Mouse (Mus musculus): ENCODE results near the gene Sirt2.

Sirt2 gene

DNA sequence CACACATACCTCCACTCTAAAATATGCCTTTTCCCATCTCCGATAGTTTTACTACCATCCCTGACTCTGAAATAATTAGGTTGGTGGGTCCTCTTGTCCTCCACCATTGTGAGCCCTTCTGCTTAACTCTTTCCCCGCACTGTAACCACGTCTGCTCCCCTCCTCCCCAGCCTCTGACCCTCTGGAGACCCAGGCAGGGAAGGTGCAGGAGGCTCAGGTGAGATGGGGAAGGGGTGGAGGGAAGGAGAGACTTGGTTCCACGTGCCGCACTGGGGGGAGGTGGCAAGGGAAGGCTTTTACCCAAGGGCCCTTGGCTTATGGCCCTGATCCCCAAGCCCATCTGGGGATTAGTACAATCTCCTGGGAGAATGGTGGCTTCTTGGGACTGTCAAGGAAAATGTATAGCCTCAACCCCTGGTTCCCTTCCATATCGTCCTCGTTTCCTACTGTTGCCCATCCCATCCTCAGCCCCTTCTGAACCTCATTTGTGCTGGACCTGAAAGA, 979 bp downstream of the Sirt2 start, which contains the start of gene Nfkbib:
Gene Nfkbib (minus strand): TSS at position 51 of the 504 bp plus-strand sequence.
- peak in 1 of 2 experiments; percentile 26 for DNase-seq

DNA sequence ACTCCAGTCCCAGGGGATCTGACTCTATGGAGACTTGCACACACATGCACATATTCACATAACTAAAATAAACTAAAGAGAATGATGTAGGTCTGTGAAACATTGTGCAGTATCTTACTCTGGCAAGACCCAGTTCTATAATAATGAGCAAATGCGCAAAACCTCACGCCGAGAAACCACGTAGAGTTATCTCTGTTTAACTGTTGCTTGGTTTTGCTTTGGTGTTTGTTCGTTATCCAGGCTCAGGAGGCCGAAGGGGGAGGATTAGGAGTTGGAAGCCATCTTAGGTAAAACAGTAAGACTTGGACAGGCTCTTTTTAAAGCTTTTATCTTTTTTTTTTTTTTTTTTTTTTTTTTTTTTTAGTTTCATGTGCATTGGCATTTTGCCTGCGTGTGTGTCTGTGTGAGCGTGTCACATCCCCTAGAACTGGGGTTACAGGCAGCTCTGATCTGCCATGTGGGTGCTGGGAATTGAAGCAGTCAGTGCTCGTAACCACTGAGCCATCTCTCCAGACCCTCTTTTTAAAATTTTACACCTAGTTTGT, 3.0 kb downstream of the Sirt2 start:
- no peak for DNase-seq

DNA sequence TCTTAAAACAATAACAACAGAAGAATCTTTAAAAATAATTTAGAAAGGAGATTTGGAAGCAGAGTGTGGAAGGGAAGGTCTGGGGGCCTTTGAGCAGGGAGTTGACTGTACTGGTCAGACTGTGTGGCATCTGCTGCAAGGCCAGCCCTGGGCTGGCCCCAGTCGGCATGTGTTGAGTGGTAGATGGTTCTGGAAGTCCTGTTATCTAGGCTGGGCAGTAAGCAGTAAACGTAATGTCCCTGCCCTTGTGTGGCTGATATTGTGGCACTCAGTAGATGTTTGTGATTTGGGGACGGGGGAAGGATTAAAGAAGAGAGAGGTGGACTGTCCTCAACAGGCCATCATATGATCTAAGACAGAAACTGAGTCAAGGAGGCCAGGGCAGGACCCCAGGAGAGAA, 3.8 kb downstream of the Sirt2 start:
- no peak for DNase-seq

DNA sequence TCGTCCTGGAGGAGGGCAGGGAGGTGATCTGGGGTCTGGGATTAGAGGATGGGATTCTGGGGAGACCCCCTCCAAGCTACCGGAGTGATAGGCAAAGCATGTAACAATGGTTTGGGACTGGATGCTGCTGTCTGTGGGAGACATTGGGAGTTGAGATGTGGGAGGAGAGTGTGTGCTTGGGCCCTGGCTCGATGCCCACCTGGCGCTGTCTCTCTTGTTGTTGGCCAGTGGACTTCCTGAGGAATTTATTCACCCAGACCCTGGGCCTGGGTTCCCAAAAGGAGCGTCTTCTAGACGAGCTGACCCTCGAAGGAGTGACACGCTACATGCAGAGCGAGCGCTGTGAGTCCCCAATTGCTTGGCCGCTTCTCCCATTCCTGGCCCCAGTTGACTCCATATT, 5.3 kb downstream of the Sirt2 start:
- peak in 1 of 2 experiments; percentile 54 for DNase-seq

DNA sequence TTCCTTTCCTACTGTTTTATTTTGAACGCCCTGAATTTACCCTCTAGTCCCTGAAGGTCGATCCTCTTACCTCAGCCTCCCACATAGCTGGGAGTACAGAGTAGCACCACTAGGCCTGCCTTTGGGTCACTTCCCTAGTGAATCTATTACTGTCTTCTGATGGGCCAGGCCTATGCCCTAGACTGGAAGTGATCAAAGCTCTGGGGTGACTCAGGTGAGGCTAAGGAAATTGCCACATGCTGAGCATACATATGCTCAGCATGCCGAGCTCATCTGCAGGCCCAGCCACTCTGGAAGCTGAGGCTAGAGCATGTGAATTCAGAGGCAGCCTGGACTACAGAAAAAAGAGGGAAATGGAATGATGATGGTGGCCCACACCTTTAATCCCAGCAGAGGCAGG, 6.6 kb downstream of the Sirt2 start:
- DNase-seq: no peak

DNA sequence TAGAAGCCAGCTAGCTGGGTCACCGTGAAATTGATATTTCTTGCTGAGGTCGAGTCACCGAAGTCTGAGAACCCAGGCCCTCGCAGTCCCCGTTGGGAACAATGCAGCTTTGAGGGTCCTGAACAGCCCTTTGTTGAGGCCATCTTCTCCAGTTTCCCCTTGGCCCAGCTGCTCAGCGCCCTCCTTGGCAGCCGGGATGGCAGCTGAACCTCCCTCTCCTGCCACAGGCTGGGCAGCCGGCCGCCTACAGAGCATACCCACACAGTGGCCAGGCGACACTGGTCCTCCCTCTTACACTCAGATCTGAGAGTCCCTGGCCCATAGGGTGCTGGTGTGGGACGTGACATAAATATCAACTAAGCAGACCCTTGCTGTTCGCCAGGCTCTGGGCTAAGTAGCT, 7.6 kb downstream of the Sirt2 start:
- DNase-seq: peak; percentile 26 to 28

DNA sequence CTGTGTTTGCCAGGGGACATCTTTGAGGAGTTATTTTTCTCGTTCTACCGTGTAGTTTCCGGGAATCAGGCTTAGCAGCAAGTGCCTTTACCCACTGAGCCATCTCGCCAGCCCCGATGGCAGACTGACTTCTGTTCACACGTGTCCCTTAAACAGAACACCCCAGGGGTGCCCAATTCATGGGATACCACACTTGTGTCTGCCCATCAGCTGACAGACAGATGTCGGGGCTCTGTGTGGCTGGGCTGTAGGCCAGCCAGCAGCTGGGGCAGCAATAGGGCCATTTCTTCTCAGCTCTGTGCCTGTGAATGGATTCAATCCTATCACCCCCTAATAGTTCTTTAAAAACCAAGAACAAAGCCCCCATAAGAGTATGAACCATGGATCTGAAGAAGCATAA, 8.6 kb downstream of the Sirt2 start:
- no peak for DNase-seq

DNA sequence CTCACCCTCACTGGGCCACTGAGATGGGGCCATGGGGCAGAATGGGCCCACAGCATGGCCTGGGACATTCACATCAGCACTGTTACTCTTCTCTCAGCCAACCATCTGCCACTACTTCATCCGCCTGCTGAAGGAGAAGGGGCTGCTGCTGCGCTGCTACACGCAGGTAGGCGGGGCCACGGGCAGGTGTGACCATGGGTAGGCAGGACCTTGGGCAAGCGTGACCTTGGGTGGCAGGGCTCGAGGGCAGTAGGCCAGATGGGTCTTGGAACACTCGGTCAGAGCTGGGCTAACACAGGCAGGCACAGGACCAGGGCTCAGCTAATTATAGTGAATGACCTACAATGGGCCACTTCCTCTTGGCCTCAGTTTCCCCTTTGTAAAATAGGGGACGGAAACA, 12.3 kb downstream of the Sirt2 start:
- peak in 1 of 2 experiments; percentile 28 for DNase-seq

DNA sequence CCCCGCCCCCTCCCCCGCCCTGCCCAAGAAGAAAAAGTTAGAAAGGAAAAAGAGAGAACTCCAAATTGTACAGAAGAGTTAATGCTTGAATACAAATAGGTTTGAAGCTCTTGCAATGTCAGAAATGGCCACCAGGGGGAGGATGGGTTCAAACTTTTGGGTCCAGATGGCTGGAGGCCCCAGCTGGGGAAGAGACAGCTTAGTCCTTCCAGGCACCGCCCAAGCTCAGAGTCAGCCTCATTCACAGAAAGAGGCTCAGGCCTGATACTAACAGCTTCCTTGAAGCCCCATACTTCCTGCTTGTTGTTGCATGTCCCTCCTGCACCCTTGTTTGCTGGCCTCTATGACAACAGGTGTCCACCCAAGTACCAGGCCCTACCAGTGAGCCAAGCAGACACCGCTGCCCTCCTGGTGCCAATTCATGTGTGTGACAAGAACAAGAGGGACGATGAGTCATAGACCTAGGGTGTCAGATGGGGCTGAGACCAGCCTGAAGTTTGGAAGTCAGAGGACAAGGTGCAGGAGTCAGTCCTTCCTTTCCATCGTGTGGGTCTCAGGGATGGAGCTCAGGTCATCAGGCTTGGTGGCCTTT, 13.6 kb downstream of the Sirt2 start:
- peak; percentile 95 to 97 for DNase-seq

DNA sequence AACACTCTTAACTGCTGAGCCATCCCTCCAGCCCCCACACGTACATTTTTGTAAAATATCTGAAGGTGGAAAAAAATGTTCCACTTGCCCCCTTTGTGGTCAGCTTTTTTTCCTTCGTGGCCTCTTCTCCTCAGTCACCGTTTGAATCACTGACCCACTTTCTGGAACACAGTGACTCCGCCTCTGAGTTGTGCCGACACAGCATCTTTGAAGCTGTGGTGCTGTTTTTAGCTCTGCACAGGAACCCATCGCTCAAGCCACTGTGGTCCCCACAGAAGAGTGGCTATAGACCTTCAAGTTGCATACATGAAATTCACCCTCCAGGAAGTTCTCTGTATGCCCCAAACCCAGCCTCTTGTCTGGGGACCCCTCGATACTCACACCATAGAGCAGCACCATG, 14.3 kb downstream of the Sirt2 start:
- no peak for DNase-seq

DNA sequence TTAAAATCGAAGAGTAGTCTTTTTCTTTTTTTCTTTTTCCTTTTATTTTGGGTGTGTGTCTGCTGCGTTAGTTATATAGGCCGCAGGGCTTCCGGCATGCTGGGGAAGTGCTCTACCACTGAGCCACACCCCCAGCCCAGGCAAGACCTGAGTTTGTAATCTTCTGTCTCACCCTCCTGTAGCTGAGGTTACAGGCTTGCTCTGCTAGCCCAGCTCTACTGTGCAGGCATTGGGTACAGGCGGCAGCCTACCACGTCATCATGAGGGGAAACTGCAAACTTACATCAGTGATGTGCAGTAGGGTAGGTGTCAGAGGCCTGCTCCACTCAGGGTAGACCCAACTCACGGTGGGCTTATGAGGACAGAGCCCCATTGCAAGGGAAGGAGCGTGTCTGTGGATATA, 14.7 kb downstream of the Sirt2 start:
- DNase-seq: no peak

DNA sequence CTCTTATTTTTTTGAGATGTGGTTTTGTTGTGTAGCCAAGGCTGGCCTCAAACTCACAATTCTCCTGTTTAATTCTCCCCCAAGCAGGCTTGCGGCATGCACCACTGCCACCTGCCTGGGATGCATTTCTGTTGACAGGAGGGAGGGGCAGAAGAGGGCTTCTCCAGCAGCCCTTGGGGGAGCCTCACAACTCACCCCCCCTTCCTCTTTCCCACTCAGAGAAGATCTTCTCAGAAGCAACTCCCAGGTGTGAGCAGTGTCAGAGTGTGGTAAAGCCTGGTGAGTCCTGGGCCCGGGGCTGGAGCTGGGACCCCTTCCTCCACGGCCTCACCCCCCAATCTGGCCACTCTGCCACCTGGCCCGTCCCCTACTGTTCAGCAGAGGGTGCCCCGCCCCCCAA, 18.6 kb downstream of the Sirt2 start:
- DNase-seq: no peak

DNA sequence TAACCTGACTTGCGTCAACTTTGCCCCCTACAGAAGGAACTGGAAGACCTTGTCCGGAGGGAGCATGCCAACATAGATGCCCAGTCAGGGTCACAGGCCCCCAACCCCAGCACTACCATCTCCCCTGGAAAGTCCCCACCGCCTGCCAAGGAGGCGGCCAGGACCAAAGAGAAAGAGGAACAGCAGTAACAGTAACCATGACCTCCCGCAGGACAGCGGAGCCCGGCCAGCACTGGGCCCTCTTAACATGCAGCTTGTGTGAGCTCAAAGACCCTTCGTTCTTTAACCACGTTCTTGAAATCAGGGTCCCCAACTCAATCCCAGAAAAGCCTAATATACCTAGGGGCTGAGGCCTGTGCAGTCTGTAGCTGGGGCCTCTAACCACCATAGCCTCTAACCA, 21.3 kb downstream of the Sirt2 start:
- DNase-seq: no peak

DNA sequence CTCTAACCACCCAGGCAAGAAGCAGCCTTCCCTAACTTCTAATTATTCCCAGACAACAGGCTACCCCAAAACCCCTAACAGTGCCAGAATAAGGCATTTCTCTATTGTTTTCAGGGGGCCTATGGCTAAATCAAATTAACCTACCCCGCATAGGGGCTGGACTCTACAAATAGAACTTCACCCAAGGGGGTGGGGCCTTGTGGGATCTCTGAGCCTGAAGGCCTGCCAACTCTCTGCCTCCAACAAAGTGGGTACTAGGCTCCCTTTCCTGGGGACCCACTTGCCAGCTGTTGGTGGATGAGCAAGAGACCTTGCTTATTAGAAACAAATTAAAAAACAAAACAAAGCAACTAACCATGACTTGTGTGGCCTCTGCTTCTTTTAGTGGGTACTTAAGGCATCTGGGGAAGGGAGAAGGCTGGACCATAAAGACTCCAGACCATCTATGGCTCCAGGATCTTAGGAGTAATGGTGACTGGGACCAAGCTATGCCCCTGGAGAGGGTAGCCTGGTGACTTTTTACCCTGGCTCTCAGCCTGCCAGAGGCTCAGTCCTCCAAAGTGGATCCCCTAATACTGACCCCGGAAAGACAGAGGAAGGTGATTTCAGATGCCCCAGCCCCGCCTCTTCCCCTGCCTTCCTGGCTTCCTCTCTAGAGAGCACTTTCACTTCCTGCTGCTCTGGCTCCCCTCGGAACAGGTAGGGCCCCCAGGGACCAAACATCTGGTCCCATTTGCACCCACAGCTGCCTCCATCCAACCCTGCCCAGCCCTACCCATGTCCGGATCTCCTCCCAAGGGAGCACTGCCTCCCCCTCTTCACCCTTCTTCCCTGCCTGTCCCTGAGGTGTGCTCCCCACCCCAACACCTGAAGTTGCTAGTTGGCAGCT, 22.0 kb downstream of the Sirt2 start, which contains the start of gene Rinl:
Gene Rinl (plus strand): TSS at position 663 of the 889 bp plus-strand sequence.
- DNase-seq: no peak

DNA sequence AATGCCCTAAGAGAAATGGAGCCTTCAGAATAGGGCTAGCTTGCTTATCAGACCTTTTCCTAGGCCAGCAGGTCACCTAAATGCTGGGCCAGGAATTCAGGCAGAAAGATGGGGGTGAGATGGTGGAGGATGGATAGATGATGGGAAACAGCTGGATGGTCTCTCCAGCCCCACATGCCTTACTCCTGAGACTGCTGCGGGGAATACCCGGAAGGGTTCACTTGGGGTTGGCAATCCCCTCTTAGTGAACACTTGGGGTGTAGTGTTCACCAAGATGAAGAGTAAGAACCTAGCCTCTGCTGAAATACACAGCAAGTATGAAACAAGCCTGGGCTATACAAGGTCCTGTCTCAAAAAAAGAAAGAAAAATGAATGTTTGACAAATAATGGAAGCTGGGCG, 22.7 kb downstream of the Sirt2 start:
- no peak for DNase-seq

DNA sequence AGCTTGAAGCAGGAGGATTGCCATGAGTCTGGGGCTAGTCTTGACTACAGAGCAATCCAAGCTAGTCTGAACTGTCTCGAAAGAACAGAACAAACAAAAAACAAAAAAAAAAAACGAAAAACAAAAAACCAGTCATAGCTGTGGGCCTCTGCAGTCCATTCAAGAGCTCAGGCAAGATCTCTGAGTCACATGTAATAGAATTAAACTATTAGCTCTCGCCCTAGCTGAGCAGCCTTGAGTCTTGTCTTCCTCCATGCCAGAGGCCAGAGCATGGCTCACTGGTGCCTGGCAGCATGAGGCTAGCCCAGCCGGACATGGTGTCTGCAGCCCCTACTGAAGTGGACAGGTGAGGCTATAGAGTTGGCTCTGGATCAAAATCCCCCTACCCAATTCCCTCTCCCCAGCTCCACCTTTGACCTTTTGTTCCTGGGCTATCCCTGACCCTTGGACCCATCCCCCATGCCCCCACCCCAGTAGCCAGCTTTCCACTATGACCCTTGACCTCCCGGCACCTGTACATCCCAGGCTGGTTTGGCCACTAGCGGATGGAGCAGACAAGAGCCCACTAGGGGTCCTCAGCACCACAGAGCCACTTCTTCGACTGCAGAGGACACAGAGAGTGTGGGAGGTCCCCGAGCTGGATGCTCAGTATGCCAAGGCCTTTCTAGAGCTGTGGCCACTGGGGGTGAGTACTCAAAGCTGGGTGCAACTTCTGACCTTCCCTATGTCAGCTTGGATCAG, 23.7 kb downstream of the Sirt2 start:
- no peak for DNase-seq

DNA sequence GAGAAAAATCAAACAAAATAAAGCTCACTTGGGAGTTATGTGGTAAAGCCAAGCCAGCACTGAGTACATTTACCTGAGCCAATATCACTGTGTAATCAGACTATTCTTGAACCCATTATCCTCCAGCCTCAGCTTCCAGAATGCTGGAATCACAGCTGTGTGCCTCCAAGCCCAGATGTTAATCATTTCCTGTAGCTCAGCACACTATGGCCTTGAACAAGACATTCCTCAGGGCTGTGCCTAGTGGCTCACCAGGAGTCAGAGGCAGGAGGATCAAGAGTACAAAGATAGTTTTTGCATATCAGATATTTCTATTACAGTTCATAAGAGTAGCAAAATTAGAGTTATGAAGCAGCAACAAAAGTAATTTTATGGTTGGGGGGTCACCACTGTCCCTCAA, 25.2 kb downstream of the Sirt2 start:
- DNase-seq: no peak

DNA sequence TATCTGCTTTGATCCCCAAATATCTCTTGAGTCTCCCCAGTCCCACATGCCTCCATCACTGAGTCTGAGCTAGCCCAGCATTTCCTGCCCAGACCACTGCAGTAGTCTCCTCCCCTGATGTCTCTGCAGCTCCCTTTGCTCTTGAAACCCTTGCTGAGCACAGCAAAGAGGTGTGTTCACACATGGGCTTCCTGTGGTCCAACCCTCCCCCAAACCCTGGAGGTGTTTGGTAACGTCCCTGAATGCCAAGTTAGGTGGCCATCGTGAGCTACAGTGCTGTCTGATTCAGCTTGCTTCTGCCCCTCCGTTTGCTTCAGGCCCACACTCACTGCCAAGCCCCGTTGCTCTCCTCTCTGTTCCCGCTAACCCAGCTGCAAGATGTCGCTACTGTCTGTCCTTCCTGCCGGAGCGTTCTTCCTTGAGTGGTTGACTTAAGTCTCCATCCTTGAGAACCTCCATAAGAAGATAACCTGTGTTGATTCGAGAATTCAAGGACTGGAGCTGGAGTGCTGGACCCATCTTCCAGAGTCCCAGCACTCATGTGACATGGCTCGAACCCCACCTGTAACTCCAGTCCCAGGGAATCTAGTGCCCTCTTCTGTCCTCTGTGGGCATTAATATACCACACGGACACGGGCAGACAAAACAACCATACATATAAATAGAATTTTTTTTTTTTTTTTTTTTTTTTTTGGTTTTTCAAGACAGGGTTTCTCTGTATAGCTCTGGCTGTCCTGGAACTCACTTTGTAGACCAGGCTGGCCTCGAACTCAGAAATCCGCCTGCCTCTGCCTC, 26.1 kb downstream of the Sirt2 start:
- no peak for DNase-seq

DNA sequence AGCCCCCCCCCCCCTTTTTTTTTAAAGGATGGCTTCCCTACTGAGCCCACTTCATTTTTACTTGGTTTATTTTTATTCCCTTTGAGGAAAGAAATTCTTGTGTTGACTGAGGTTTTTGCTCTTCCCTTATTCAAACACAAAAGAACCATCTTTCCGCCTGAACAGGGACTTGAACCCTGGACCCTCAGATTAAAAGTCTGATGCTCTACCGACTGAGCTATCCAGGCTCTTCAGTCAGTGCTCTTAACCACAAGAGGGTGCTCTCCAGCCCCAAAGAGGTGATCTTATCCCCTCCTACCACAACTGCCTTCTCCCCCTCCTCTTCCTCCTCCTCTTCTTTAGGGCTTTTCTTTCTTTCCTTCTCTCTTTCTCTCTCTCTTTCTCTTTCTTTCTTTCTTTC, 27.3 kb downstream of the Sirt2 start:
- DNase-seq: peak in 1 of 2 experiments; percentile 41

DNA sequence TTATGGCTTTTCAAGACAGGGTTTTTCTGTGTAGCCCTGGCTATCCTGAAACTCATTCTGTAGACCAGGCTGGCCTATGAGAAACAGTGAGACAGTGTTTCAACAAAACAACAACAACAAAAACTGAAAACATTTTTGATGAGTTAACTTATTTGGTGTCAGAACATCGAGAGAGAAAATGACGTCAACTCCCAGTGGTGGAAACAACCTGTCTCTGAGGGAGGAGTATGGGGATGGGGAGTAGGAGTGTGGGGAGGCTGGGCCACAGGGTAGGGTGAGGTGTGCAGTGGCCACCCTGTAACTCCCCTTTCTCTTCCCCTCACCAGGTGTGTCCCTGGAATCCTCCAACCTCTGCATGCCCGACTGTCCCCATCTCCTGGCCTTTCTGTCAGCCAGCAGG, 28.0 kb downstream of the Sirt2 start:
- DNase-seq: no peak

DNA sequence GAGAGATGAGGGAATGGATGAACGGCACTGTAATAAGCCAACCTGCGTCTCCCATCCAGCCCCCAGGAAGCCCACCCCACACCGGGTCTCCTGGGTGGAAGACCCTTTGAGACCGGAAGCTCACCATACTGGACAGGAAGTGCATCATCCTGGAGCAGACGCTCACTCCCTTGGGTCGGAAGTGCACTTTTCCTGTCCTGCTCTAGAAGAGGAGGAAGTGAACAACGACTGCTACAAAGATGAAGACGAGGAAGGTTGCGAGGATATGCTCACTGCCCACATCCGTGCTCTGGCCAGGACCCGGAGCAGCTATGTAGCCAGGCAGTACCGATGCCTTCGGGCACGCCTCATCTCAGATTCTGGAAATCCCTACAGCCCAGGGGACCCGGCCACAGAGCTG, 29.3 kb downstream of the Sirt2 start:
- no peak for DNase-seq

DNA sequence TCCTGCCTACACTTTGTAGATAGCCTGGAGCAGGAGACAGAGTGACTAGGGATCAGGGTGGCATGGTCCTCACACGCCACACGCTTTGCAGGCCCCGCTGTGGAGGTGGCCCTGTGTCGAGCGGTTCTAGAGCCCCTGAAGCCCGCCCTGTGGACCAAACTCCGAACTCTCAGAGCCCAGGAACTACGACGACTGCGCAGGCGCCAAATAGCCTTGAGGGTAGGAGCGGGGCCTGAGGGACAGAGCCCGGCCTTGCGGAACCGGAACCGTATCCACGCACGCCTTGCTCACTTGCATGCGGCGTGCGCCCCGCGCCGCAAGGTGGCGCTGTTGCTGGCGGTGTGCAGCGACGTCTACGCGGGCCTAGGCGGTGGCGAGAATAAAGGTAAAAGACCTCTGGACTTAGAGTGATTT, 30.0 kb downstream of the Sirt2 start:
- DNase-seq: peak; percentile 90

Measured in cerebellum, postnatal 14 days (tissue).